ENCODE assay signal across 22 mouse cellular contexts in genomic region chr7:79647233-79647632, GRCm38 (mm10). TPM values are rescaled to one million over a fixed set of nuclear protein-coding genes. Genes with fewer than 3 reads are reported as not detected.
DNase-seq lines count a peak whose midpoint lies in the region; ATAC-seq and TF ChIP-seq lines count a peak whose summit lies in the region.
"Had no signal": no experiment of that assay in that cellular context is flagged by ENCODE, and none has a peak within 500 bp of the region (broad histone marks: within the 10 kb centered on the region; RNA-seq: fewer than 3 reads in every experiment).

No protein-coding gene starts in this region.

- peak; percentile 97 for ATAC-seq in heart, postnatal 0 days (ENCODE audit: insufficient read depth, low read depth)
- no peak for ATAC-seq in heart, embryonic 12.5 days (ENCODE audit: insufficient number of reproducible peaks, low FRiP score)
- ATAC-seq: forebrain, embryonic 13.5 days; hindbrain, postnatal 0 days had no signal

- no peak overlapping the region for H3K4me2 ChIP-seq in heart, postnatal 0 days (ENCODE audit: low read depth, low read length)
- no peak overlapping the region for H3K4me2 ChIP-seq in heart, embryonic 12.5 days
- H3K4me2 ChIP-seq: forebrain, embryonic 13.5 days; heart, embryonic 13.5 days; liver, embryonic 11.5 days; stomach, embryonic 15.5 days had no signal

- H3K27ac ChIP-seq in heart, postnatal 0 days (ENCODE audit: low read depth), result peak overlapping the region; percentile 50
- H3K27ac ChIP-seq in heart, embryonic 12.5 days (ENCODE audit: poor library complexity, severe bottlenecking), result no peak overlapping the region
- H3K27ac ChIP-seq: forebrain, embryonic 13.5 days; heart, embryonic 13.5 days; hindbrain, postnatal 0 days; stomach, embryonic 15.5 days had no signal

- 0 out of 2 replicates have a peak, but pooled peaks cover 5% of the 10 kb centered on the region for H3K4me1 ChIP-seq in heart, postnatal 0 days (ENCODE audit: control insufficient read depth, insufficient read depth)
- no peaks in the 10 kb centered on the region for H3K4me1 ChIP-seq in heart, embryonic 12.5 days (replicated peaks)
- H3K4me1 ChIP-seq: forebrain, embryonic 13.5 days; heart, embryonic 13.5 days; stomach, embryonic 15.5 days had no signal

- TF ChIP-seq CTCF in heart, postnatal 0 days (IDR thresholded peaks at IDR 0.05; ENCODE audit: low read depth), result no peak

- H3K9ac ChIP-seq in heart, postnatal 0 days (replicated peaks; ENCODE audit: low read depth, low read length), result no peak overlapping the region
- no peak overlapping the region for H3K9ac ChIP-seq in heart, embryonic 12.5 days
- H3K9ac ChIP-seq: forebrain, embryonic 13.5 days; heart, embryonic 13.5 days; stomach, embryonic 15.5 days had no signal

- peak; percentile 86 for DNase-seq in heart, postnatal 0 days (ENCODE audit: low spot score)
- DNase-seq in heart, postnatal 4 days, result peak; percentile 35
- peak; percentile 37 for DNase-seq in kidney, adult 9 months
- DNase-seq in kidney, postnatal 25 days, result peak; percentile 25 to 76
- no peak for DNase-seq in layer of hippocampus, adult 9-11 months
- DNase-seq in spleen, postnatal 36 days (ENCODE audit: low spot score in 2 of 2), result no peak
- DNase-seq: adrenal gland, adult 8-10 months; cerebellum, adult 8-10 months; gastrocnemius, postnatal 14 days; lung, adult 18-20 months; right cerebral cortex, postnatal 25 days had no signal

- peak; percentile 92 for TF ChIP-seq EP300 in heart, postnatal 0 days (IDR thresholded peaks at IDR 0.05; ENCODE audit: low read depth)

- H3K27me3 ChIP-seq in heart, postnatal 0 days (ENCODE audit: control insufficient read depth, insufficient read depth, low read length), result no peaks in the 10 kb centered on the region
- H3K27me3 ChIP-seq in heart, embryonic 12.5 days (replicated peaks), result peaks cover 12% of the 10 kb centered on the region; the same call in 1 of the 2 replicates
- H3K27me3 ChIP-seq: forebrain, embryonic 13.5 days; stomach, embryonic 15.5 days had no signal

- H3K36me3 ChIP-seq in heart, postnatal 0 days (replicated peaks; ENCODE audit: control insufficient read depth, insufficient read depth, low read length), result no peaks in the 10 kb centered on the region
- H3K36me3 ChIP-seq in heart, embryonic 12.5 days, result no peaks in the 10 kb centered on the region
- H3K36me3 ChIP-seq: heart, embryonic 13.5 days; stomach, embryonic 15.5 days had no signal

- 45% methylated on average over 3 of the region's 3 CpGs for WGBS in heart, postnatal 0 days
- 63% methylated on average over 3 of the region's 3 CpGs for WGBS in heart, embryonic 12.5 days

- no peak overlapping the region for H3K4me3 ChIP-seq in heart, postnatal 0 days (ENCODE audit: low read depth, low read length)
- no peak overlapping the region for H3K4me3 ChIP-seq in heart, embryonic 12.5 days
- H3K4me3 ChIP-seq: erythroblast, embryonic 14.5 days; forebrain, embryonic 13.5 days; heart, embryonic 13.5 days; stomach, embryonic 15.5 days had no signal

- no peaks in the 10 kb centered on the region for H3K9me3 ChIP-seq in heart, postnatal 0 days (replicated peaks; ENCODE audit: control insufficient read depth, low read length)
- H3K9me3 ChIP-seq in heart, embryonic 12.5 days (replicated peaks), result no peaks in the 10 kb centered on the region
- H3K9me3 ChIP-seq: forebrain, embryonic 13.5 days; heart, embryonic 13.5 days; stomach, embryonic 15.5 days had no signal

RNA-seq across cellular contexts. Expression of gene Ticrr, which starts 12.8 kb away (rescaled TPM):
- total RNA-seq in heart, postnatal 0 days (2014; rRNA removed; ENCODE audit: low replicate concordance), result 2.2 and 4.2 TPM in 2 replicates
- 0.74 and 1.2 TPM in 2 replicates for polyA plus RNA-seq in heart, postnatal 0 days (2015; fragmentation: Nextera tagmentation; extraction: Ambion mirVana)
- polyA plus RNA-seq in heart, embryonic 12.5 days (2016; fragmentation: Nextera tagmentation; extraction: Ambion mirVana), result 7.7 and 8.5 TPM in 2 replicates
- total RNA-seq in heart, postnatal 4 days (2021), result 1 to 10 TPM; 5.4 to 5.8 TPM

RNA-seq across cellular contexts. Expression of gene Rhcg, which starts 29.8 kb away (rescaled TPM):
- 0.04 and 0.19 TPM in 2 replicates for total RNA-seq in heart, postnatal 0 days (2014; rRNA removed; ENCODE audit: low replicate concordance)
- 0.40 and 0.44 TPM in 2 replicates for polyA plus RNA-seq in heart, postnatal 0 days (2015; fragmentation: Nextera tagmentation; extraction: Ambion mirVana)
- polyA plus RNA-seq in heart, embryonic 12.5 days (2016; fragmentation: Nextera tagmentation; extraction: Ambion mirVana), result 0.14 TPM in 1 of 2 replicates, not detected in the other
- not detected for total RNA-seq in heart, postnatal 4 days (2021)
- total RNA-seq: common myeloid progenitor, adult 5-6 weeks; gastrocnemius, postnatal 14 days; megakaryocyte-erythroid progenitor cell, adult 5-6 weeks had no signal
- polyA plus RNA-seq: C2C12; heart, embryonic 13.5 days; limb, embryonic 11.5 days; liver, embryonic 11.5 days had no signal

Comparison
In these comparisons a context has a peak if more than half of its experiments do, and no peak if none do; other contexts are left out.
1. DNase-seq: peak in heart, postnatal 0 days (single experiment), heart, postnatal 4 days (single experiment), kidney, adult 9 months (single experiment) and kidney, postnatal 25 days (2 of 2); none in layer of hippocampus, adult 9-11 months (single experiment) and spleen, postnatal 36 days (0 of 2).